Mouse (Mus musculus): ENCODE results near the gene Wdr26. TPM values are rescaled to one million over a fixed set of nuclear protein-coding genes. Genes with fewer than 3 reads are reported as not detected.

Wdr26 gene
- polyA plus RNA-seq, 1 experiment from 2014 or later: 40.1 TPM

DNA sequence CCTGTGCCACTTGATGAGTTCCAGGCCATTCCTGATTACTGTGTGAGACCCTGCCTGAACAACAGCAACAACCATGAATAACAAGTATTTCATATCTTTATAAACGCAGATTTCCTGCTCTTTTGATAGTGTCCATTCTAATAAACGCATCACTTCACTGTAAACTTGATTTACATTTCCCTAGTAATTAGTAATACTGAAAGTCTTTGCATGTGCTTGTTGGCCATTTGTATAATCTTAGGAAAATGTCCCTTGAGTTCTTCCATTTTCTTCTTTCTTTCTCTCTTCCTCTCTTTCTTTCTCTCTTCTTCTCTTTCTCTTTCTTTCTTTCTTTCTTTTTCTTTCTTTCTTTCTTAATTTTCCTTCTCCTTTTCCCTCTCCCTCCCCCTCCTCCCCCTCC lies 65.6 kb downstream of the Wdr26 start:
- H3K4me3 ChIP-seq (ENCODE audit: low read depth, low read length): peak overlapping the region; percentile 71
- WGBS (ENCODE audit: insufficient replicate concordance): 82% methylated on average over 2 of the region's 2 CpGs
- no peaks in the 10 kb centered on the region; the same call in 1 of the 2 replicates for H3K36me3 ChIP-seq (replicated peaks; ENCODE audit: insufficient read depth, low read length)
- no peaks in the 10 kb centered on the region for H3K27me3 ChIP-seq (ENCODE audit: insufficient read depth, low read length)
- no peak overlapping the region for H3K27ac ChIP-seq (ENCODE audit: low read depth)
- DNase-seq (no peak), ATAC-seq (no peak)
- no peak overlapping the region for H3K9ac ChIP-seq (replicated peaks)
- no peaks in the 10 kb centered on the region for H3K9me3 ChIP-seq (ENCODE audit: low read length)
- TF ChIP-seq EP300 (IDR thresholded peaks at IDR 0.05; ENCODE audit: low read depth): no peak
- peaks cover 22% of the 10 kb centered on the region for H3K4me1 ChIP-seq (ENCODE audit: insufficient read depth)
- H3K4me2 ChIP-seq (ENCODE audit: low read depth, low read length): peak overlapping the region; percentile 75

DNA sequence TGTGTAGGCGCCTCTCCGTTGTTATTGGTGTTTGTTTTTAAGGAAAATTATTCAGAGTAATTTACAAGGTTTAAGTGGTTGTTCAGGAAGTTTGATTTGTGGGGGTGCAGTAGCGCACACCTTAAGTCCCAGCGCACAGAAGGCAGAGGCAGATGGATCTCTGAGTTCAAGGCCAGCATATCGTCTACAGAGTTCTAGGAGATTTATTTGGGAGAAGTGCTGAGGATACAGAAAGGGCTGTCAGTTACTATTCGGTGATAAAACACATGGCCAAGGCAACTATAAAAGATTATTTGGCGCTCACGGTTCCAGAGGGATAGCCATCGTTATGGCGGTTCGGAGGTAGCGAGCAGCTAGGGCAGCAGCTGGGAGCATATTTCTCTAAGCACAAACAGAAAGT lies 66.8 kb downstream of the Wdr26 start:
- no peaks in the 10 kb centered on the region for H3K9me3 ChIP-seq (ENCODE audit: low read length)
- WGBS (ENCODE audit: insufficient replicate concordance): 5% methylated on average over 12 of the region's 12 CpGs
- peaks cover 22% of the 10 kb centered on the region for H3K4me1 ChIP-seq (ENCODE audit: insufficient read depth)
- H3K36me3 ChIP-seq (replicated peaks; ENCODE audit: insufficient read depth, low read length): peaks cover 3% of the 10 kb centered on the region; the same call in 1 of the 2 replicates
- peak overlapping the region; percentile 75 for H3K4me2 ChIP-seq (ENCODE audit: low read depth, low read length)
- peak overlapping the region; percentile 73 for H3K9ac ChIP-seq (replicated peaks)
- no peak for ATAC-seq
- DNase-seq: no peak
- peak overlapping the region; percentile 90 for H3K27ac ChIP-seq (ENCODE audit: low read depth)
- H3K27me3 ChIP-seq (ENCODE audit: insufficient read depth, low read length): no peaks in the 10 kb centered on the region
- TF ChIP-seq EP300 (IDR thresholded peaks at IDR 0.05; ENCODE audit: low read depth): no peak
- no peak for TF ChIP-seq CTCF (IDR thresholded peaks at IDR 0.05; ENCODE audit: low read depth)
- peak overlapping the region; percentile 71 for H3K4me3 ChIP-seq (ENCODE audit: low read depth, low read length)

DNA sequence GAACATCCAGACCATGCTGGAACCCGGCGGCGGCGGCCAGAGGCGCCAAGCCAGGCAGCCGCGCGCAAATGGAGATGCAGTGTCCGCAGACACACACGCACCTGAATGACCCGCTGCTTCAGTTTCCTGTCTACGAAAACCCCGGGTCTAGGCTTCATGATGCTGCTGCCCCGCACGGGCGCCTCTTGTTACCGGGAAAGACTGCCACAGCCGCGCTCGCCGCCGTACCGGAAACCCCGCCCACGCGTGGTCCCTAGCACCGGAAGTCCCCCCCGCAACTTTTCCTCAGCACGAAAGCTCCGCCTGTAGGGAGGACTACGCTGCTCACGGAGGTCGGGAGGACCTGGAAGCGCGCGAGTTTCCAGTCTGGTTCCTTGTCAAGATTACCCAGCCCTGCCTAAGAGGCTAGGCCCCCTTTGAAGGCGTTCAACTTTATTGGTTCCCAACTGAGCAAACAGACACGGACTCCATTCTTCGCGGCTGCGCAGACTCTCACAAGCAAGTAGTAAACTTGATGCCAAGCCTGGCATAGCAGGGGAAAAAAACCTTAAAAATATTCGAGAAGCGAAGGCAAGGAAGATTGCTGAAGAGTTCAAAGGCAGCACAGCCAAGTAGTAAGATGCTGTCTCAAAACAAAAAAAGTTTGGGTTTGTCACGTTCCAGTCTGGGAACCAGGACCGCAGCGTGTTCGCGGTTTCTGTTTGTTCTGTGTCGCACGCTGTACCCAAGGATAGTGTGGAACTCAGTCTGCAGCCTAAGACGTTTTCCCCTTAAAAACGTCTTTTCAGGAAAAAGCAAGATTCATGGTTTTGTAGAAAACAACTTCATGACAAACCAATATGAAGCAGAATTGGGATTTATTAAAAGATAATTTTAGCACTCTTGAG lies 67.6 kb downstream of the Wdr26 start, which contains the start of the genes Nvl and Cnih4:
Gene Nvl (minus strand): TSS at position 255 of the 887 bp plus-strand sequence.
Gene Cnih4 (plus strand): TSS at position 744 of the 887 bp plus-strand sequence.
- Histone ChIP-seq H3K36me3 (replicated peaks; ENCODE audit: insufficient read depth, low read length) (peaks cover 7% of the 10 kb centered on the region; the same call in 1 of the 2 replicates), H3K9me3 (ENCODE audit: low read length) (no peaks in the 10 kb centered on the region), H3K4me1 (ENCODE audit: insufficient read depth) (peaks cover 22% of the 10 kb centered on the region), H3K9ac (replicated peaks) (peak within 1 kb of the TSS; percentile 73), H3K4me3 (ENCODE audit: low read depth, low read length) (peak within 1 kb of the TSS; percentile 71), H3K27me3 (ENCODE audit: insufficient read depth, low read length) (no peaks in the 10 kb centered on the region), H3K4me2 (ENCODE audit: low read depth, low read length) (peak within 1 kb of the TSS; percentile 75), H3K27ac (ENCODE audit: low read depth) (peak within 1 kb of the TSS; percentile 90)
- ATAC-seq (peak; percentile 97), DNase-seq (peak; percentile 95)
- WGBS (ENCODE audit: insufficient replicate concordance): under 1% methylated on average over 52 of the region's 52 CpGs
- 0 out of 2 replicates have a peak, but pooled peaks have one; percentile 58 for TF ChIP-seq EP300 (IDR thresholded peaks at IDR 0.05; ENCODE audit: low read depth)
- TF ChIP-seq CTCF (IDR thresholded peaks at IDR 0.05; ENCODE audit: low read depth): 0 out of 2 replicates have a peak, but pooled peaks have one; percentile 4

DNA sequence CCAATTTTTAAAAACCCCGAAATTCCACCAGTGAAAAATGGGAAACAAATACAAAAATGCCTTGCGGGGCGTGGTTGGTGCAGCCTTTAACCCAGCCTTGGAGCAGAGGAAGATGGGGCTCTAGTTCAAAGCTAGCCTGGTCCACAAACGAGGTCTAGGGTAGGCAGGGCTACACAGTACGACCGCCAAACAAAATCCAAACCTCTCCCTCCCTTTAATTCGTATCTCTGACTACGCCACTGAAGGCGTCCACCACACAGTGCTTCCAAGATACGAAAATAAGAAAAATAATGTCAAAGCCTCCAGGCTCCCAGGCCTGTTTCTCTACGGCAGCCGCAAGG lies 68.2 kb downstream of the Wdr26 start:
- WGBS (ENCODE audit: insufficient replicate concordance): under 1% methylated on average over 12 of the region's 12 CpGs

DNA sequence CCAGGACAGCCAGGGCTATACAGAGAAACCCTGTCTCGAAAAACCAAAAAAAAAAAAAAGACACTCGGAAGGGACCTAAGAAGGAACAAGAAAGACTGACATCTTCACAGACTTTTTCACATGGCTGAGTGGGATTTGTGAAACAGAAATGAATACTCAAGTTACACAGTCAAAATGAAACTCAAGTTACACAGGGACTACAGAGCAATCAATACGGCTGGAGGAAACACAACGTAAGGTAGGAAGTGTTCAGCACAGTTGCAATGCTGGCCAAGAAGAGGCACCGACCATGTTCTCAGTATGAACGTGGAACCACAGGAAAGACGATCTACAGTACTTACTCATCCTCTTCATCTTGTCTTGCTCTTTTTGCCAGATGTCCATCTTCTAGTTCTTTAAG lies 73.1 kb downstream of the Wdr26 start:
- ATAC-seq: no peak
- WGBS (ENCODE audit: insufficient replicate concordance): 84% methylated on average over 7 of the region's 7 CpGs
- Histone ChIP-seq H3K9me3 (ENCODE audit: low read length) (no peaks in the 10 kb centered on the region), H3K4me1 (ENCODE audit: insufficient read depth) (peaks cover 5% of the 10 kb centered on the region; the same call in 1 of the 2 replicates), H3K4me2 (ENCODE audit: low read depth, low read length) (no peak overlapping the region), H3K9ac (replicated peaks) (no peak overlapping the region), H3K27ac (ENCODE audit: low read depth) (no peak overlapping the region), H3K27me3 (ENCODE audit: insufficient read depth, low read length) (no peaks in the 10 kb centered on the region), H3K36me3 (replicated peaks; ENCODE audit: insufficient read depth, low read length) (peaks cover 38% of the 10 kb centered on the region), H3K4me3 (ENCODE audit: low read depth, low read length) (no peak overlapping the region)
- TF ChIP-seq CTCF (IDR thresholded peaks at IDR 0.05; ENCODE audit: low read depth) (no peak), EP300 (IDR thresholded peaks at IDR 0.05; ENCODE audit: low read depth) (no peak)
- no peak for DNase-seq

More for the DNA sequence above, 68.2 kb downstream of the Wdr26 start:
- no peak for TF ChIP-seq EP300 (IDR thresholded peaks at IDR 0.05; ENCODE audit: low read depth)
- TF ChIP-seq CTCF (IDR thresholded peaks at IDR 0.05; ENCODE audit: low read depth): no peak
- no peaks in the 10 kb centered on the region for H3K27me3 ChIP-seq (ENCODE audit: insufficient read depth, low read length)
- DNase-seq (no peak), ATAC-seq (peak; percentile 47)
- H3K4me2 ChIP-seq (ENCODE audit: low read depth, low read length): peak overlapping the region; percentile 75
- peak overlapping the region; percentile 73 for H3K9ac ChIP-seq (replicated peaks)
- peaks cover 11% of the 10 kb centered on the region for H3K36me3 ChIP-seq (replicated peaks; ENCODE audit: insufficient read depth, low read length)
- peaks cover 17% of the 10 kb centered on the region for H3K4me1 ChIP-seq (ENCODE audit: insufficient read depth)
- peak overlapping the region; percentile 71 for H3K4me3 ChIP-seq (ENCODE audit: low read depth, low read length)
- peak overlapping the region; percentile 90 for H3K27ac ChIP-seq (ENCODE audit: low read depth)
- H3K9me3 ChIP-seq (ENCODE audit: low read length): no peaks in the 10 kb centered on the region

DNA sequence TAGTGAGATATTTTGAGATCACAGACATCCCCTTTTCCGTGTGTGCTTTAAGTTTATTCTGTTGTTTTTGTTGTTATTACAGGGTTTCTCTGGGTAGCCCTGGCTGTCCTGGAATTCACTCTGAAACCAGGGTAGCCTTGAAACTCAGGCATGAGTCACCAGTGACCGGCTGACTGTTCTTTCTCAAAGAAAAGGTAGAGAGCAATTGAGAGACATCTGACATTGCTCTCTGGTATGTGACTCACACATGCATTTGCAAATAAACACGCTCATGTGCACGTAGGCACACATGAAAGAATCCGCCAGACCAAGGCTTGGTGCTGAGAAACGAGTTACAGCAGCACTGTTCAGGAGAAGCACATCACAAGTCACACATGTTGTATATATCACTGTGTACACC lies 79.9 kb downstream of the Wdr26 start:
- TF ChIP-seq CTCF (IDR thresholded peaks at IDR 0.05; ENCODE audit: low read depth): no peak
- no peak for TF ChIP-seq EP300 (IDR thresholded peaks at IDR 0.05; ENCODE audit: low read depth)
- ATAC-seq (no peak), DNase-seq (no peak)
- H3K4me1 ChIP-seq (ENCODE audit: insufficient read depth): no peaks in the 10 kb centered on the region
- no peak overlapping the region for H3K27ac ChIP-seq (ENCODE audit: low read depth)
- H3K9ac ChIP-seq (replicated peaks): no peak overlapping the region
- H3K4me3 ChIP-seq (ENCODE audit: low read depth, low read length): no peak overlapping the region
- no peaks in the 10 kb centered on the region for H3K27me3 ChIP-seq (ENCODE audit: insufficient read depth, low read length)
- 87% methylated on average over 6 of the region's 6 CpGs for WGBS (ENCODE audit: insufficient replicate concordance)
- H3K4me2 ChIP-seq (ENCODE audit: low read depth, low read length): no peak overlapping the region
- H3K36me3 ChIP-seq (replicated peaks; ENCODE audit: insufficient read depth, low read length): peaks cover 66% of the 10 kb centered on the region
- no peaks in the 10 kb centered on the region for H3K9me3 ChIP-seq (ENCODE audit: low read length)

Measured in liver, postnatal 0 days (tissue).